ENCODE assay signal across 8 mouse cellular contexts in genomic region chr12:113610924-113611323, GRCm38 (mm10).
A peak's percentile ranks its signal among the peaks of the same experiment; 100 is the strongest.
DNase-seq lines count a peak whose midpoint lies in the region; ATAC-seq and TF ChIP-seq lines count a peak whose summit lies in the region.
"Had no signal": no experiment of that assay in that cellular context is flagged by ENCODE, and none has a peak within 500 bp of the region (broad histone marks: within the 10 kb centered on the region; RNA-seq: fewer than 3 reads in every experiment).

No protein-coding gene starts in this region.

- H3K9ac ChIP-seq in kidney, postnatal 0 days (ENCODE audit: low read depth, low read length), result no peak overlapping the region
- H3K9ac ChIP-seq in kidney, embryonic 15.5 days, result no peak overlapping the region
- no peak overlapping the region for H3K9ac ChIP-seq in ES-Bruce4 (ENCODE audit: low read depth, poor library complexity, severe bottlenecking)
- no peak overlapping the region for H3K9ac ChIP-seq in midbrain, embryonic 13.5 days (replicated peaks)

- H3K27me3 ChIP-seq in kidney, postnatal 0 days (ENCODE audit: insufficient read depth, low read length), result no peaks in the 10 kb centered on the region
- no peaks in the 10 kb centered on the region for H3K27me3 ChIP-seq in kidney, embryonic 15.5 days
- H3K27me3 ChIP-seq in ES-Bruce4 (ENCODE audit: control insufficient read depth, insufficient read depth, low read length, poor library complexity, severe bottlenecking), result no peaks in the 10 kb centered on the region
- no peaks in the 10 kb centered on the region for H3K27me3 ChIP-seq in midbrain, embryonic 13.5 days

- no peaks in the 10 kb centered on the region for H3K4me1 ChIP-seq in kidney, postnatal 0 days (replicated peaks; ENCODE audit: insufficient read depth, low read length)
- H3K4me1 ChIP-seq in kidney, embryonic 15.5 days, result no peaks in the 10 kb centered on the region
- no peaks in the 10 kb centered on the region for H3K4me1 ChIP-seq in ES-Bruce4 (ENCODE audit: control insufficient read depth, insufficient read depth, low read length)
- no peaks in the 10 kb centered on the region for H3K4me1 ChIP-seq in midbrain, embryonic 13.5 days (replicated peaks)

- TF ChIP-seq CTCF in kidney, postnatal 0 days (IDR thresholded peaks at IDR 0.05; ENCODE audit: low read depth), result peak; percentile 69
- peak; percentile 59 for TF ChIP-seq CTCF in ES-Bruce4 (IDR thresholded peaks at IDR 0.05; ENCODE audit: low read depth, low read length)

- ATAC-seq in kidney, postnatal 0 days (replicated peaks; ENCODE audit: low FRiP score, low read depth), result no peak
- ATAC-seq in kidney, embryonic 15.5 days (replicated peaks; ENCODE audit: low FRiP score), result no peak
- ATAC-seq in midbrain, embryonic 13.5 days, result no peak

- no peak overlapping the region for H3K4me2 ChIP-seq in kidney, postnatal 0 days (ENCODE audit: low read length)
- no peak overlapping the region for H3K4me2 ChIP-seq in kidney, embryonic 15.5 days
- H3K4me2 ChIP-seq in midbrain, embryonic 13.5 days (replicated peaks), result no peak overlapping the region

- no peaks in the 10 kb centered on the region for H3K9me3 ChIP-seq in kidney, postnatal 0 days (replicated peaks; ENCODE audit: low read length)
- no peaks in the 10 kb centered on the region for H3K9me3 ChIP-seq in kidney, embryonic 15.5 days (replicated peaks)
- no peaks in the 10 kb centered on the region for H3K9me3 ChIP-seq in ES-Bruce4 (replicated peaks; ENCODE audit: control insufficient read depth, insufficient read depth, low read length, poor library complexity, severe bottlenecking)
- H3K9me3 ChIP-seq in midbrain, embryonic 13.5 days, result 0 out of 2 replicates have a peak, but pooled peaks cover 8% of the 10 kb centered on the region

- no peak for TF ChIP-seq POLR2A in ES-Bruce4 (IDR thresholded peaks at IDR 0.05; ENCODE audit: insufficient read depth, low read length)

- DNase-seq in kidney, postnatal 0 days (ENCODE audit: low spot score), result peak; percentile 12
- DNase-seq in B cell, adult 2 months, result peak; percentile 37 to 40
- peak; percentile 37 for DNase-seq in embryo, embryonic 11 days
- DNase-seq in naive thymus-derived CD4-positive, alpha-beta T cell, adult 2 months (ENCODE audit: low read depth), result peak; percentile 58

- no peak overlapping the region for H3K27ac ChIP-seq in kidney, postnatal 0 days
- H3K27ac ChIP-seq in kidney, embryonic 15.5 days, result no peak overlapping the region
- no peak overlapping the region for H3K27ac ChIP-seq in ES-Bruce4 (ENCODE audit: insufficient read depth, low read length)
- no peak overlapping the region for H3K27ac ChIP-seq in midbrain, embryonic 13.5 days

- WGBS in kidney, postnatal 0 days, result 53% methylated on average over 4 of the region's 4 CpGs
- 50% methylated on average over 4 of the region's 4 CpGs for WGBS in kidney, embryonic 15.5 days
- WGBS in midbrain, embryonic 13.5 days, result 48% methylated on average over 4 of the region's 4 CpGs

- no peaks in the 10 kb centered on the region for H3K36me3 ChIP-seq in kidney, postnatal 0 days (ENCODE audit: insufficient read depth, low read length)
- H3K36me3 ChIP-seq in kidney, embryonic 15.5 days, result no peaks in the 10 kb centered on the region
- H3K36me3 ChIP-seq in ES-Bruce4 (ENCODE audit: control insufficient read depth, insufficient read depth, low read length, poor library complexity, severe bottlenecking), result no peaks in the 10 kb centered on the region
- H3K36me3 ChIP-seq in midbrain, embryonic 13.5 days, result no peaks in the 10 kb centered on the region

- no peak for TF ChIP-seq EP300 in ES-Bruce4 (IDR thresholded peaks at IDR 0.05; ENCODE audit: insufficient read depth, low read depth, low read length)

- H3K4me3 ChIP-seq in kidney, postnatal 0 days (replicated peaks; ENCODE audit: low read depth, low read length), result no peak overlapping the region
- no peak overlapping the region for H3K4me3 ChIP-seq in kidney, embryonic 15.5 days (replicated peaks)
- H3K4me3 ChIP-seq in ES-Bruce4 (ENCODE audit: low read depth, low read length), result no peak overlapping the region
- H3K4me3 ChIP-seq in midbrain, embryonic 13.5 days (replicated peaks), result no peak overlapping the region
- H3K4me3 ChIP-seq: erythroblast, embryonic 14.5 days had no signal
